Mouse (Mus musculus) megakaryocyte, embryonic 14.5 days (primary cell): ENCODE data around the gene Sdc3.

Experiments
- FLI1 ChIP-seq: IDR thresholded peaks from 2 replicates; pipeline ENCODE4 v1.6.1; 2012; ENCODE audit warnings: low read length, inconsistent platforms, mixed read lengths
- GATA1 ChIP-seq: IDR thresholded peaks from 3 replicates; pipeline ENCODE4 v1.6.1; 2012; ENCODE audit warnings: mixed read lengths, low read length, inconsistent platforms, borderline replicate concordance

DNA sequence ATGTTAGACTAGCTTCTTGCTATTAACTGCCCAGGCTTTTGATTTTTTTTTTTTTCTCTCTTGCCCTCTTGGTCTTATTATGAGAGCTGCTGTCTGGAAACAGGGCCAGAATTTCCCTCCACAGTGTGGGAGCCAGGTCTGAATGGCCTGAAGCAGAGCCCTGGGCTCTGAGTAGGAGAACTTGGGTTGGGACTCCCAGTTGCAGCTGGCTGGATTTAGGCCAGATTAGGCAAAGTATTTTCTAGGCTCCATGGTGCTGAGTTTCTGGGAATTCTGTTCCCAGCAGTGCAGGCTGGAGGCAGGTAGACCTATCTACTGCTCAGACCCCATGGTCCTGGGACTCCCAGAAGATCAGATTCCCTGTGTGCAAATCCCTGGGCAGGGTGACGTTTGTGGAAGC is 6.1 kb downstream of the Sdc3 start:
- TF ChIP-seq GATA1 (no peak), FLI1 (no peak)
